Mouse (Mus musculus): ENCODE results near the gene Abca1. TPM values are rescaled to one million over a fixed set of nuclear protein-coding genes. Genes with fewer than 3 reads are reported as not detected.

Gene Abca1
- total and polyA plus RNA-seq, 2 experiments from 2014 or later: 3.7 to 18.1 TPM

DNA sequence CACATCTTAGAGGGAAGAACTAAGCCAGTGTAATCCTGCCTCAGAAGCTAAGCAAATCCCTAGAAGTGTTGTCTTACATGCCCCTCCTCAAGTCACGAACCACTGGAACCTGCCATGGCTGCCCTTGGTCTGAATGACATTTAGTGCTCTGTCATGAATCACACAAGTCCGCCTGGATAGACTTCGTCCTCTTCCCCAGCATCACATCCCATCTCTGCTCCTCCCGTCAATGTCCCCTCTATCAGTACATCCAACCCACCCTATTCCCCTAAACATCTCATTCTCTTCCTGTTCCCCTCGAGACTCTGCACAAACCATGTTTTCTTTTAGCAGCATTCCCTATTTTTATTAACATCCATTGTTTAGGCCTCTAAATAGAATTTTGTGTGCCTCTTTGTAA lies 58.4 kb downstream of the Abca1 start:
- TF ChIP-seq CTCF (IDR thresholded peaks at IDR 0.05; ENCODE audit: low read depth) (no peak), EP300 (IDR thresholded peaks at IDR 0.05; ENCODE audit: low read depth) (no peak)
- no peaks in the 10 kb centered on the region for H3K27me3 ChIP-seq (ENCODE audit: control insufficient read depth, insufficient read depth, low read length)
- no peak overlapping the region for H3K9ac ChIP-seq (replicated peaks; ENCODE audit: low read depth, low read length)
- DNase-seq (ENCODE audit: low spot score) (no peak), ATAC-seq (ENCODE audit: insufficient read depth, low read depth) (no peak)
- no peaks in the 10 kb centered on the region for H3K9me3 ChIP-seq (replicated peaks; ENCODE audit: control insufficient read depth, low read length)
- WGBS: 75% methylated on average over 5 of the region's 5 CpGs
- H3K4me3 ChIP-seq (ENCODE audit: low read depth, low read length): no peak overlapping the region
- 0 out of 2 replicates have a peak, but pooled peaks cover 4% of the 10 kb centered on the region for H3K4me1 ChIP-seq (ENCODE audit: control insufficient read depth, insufficient read depth)
- no peaks in the 10 kb centered on the region for H3K36me3 ChIP-seq (replicated peaks; ENCODE audit: control insufficient read depth, insufficient read depth, low read length)
- H3K4me2 ChIP-seq (ENCODE audit: low read depth, low read length): no peak overlapping the region
- peak overlapping the region; percentile 15; the same call in 1 of the 2 replicates for H3K27ac ChIP-seq (ENCODE audit: low read depth)

DNA sequence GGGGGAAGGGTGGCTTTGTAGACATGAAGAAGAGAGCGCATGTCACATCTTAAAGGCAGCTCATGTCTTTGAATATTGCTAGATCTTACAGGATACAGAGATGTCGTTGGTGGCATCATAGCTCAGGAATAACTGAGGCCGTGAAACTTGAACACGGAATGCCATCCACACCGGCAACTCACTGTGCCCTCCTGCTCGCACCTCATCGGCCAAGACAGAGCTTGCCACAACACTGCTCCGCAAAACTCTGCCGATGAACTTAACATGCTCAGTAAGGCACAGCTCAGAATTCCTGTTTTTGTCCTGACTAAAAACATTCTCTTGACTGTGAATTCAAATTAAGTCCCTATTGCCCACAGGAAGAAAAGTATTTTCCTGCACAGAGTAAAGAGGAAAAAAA lies 59.2 kb downstream of the Abca1 start:
- H3K27ac ChIP-seq (ENCODE audit: low read depth): peak overlapping the region; percentile 55
- WGBS: 84% methylated on average over 9 of the region's 9 CpGs
- DNase-seq (ENCODE audit: low spot score): no peak
- H3K4me3 ChIP-seq (ENCODE audit: low read depth, low read length): no peak overlapping the region
- H3K4me1 ChIP-seq (ENCODE audit: control insufficient read depth, insufficient read depth): 0 out of 2 replicates have a peak, but pooled peaks cover 4% of the 10 kb centered on the region
- H3K9ac ChIP-seq (replicated peaks; ENCODE audit: low read depth, low read length): no peak overlapping the region
- no peak overlapping the region for H3K4me2 ChIP-seq (ENCODE audit: low read depth, low read length)
- no peaks in the 10 kb centered on the region for H3K36me3 ChIP-seq (replicated peaks; ENCODE audit: control insufficient read depth, insufficient read depth, low read length)
- TF ChIP-seq EP300 (IDR thresholded peaks at IDR 0.05; ENCODE audit: low read depth): no peak
- no peaks in the 10 kb centered on the region for H3K9me3 ChIP-seq (replicated peaks; ENCODE audit: control insufficient read depth, low read length)
- ATAC-seq (ENCODE audit: insufficient read depth, low read depth): no peak; the same call in 1 of the 2 replicates
- no peaks in the 10 kb centered on the region for H3K27me3 ChIP-seq (ENCODE audit: control insufficient read depth, insufficient read depth, low read length)

DNA sequence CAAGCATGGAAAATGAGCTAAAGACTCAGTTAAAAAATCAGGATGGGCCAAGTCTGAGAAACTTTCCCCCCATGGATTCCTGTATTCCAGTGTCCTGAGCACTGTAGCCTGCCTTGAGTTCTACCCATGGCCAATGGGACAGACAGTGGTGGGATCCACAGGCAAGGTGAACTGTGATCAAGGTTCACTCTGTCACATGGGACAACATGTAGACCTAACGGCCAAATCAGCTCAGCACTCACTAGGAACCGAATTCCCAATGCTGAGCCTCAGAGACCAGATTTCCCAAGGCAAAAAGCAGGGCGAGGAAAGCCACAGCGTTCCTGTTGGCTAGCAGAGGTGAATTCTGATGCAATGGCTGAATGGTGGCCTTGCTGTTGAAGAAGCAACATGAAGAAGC lies 64.8 kb downstream of the Abca1 start:
- TF ChIP-seq CTCF (IDR thresholded peaks at IDR 0.05; ENCODE audit: low read depth) (no peak), EP300 (IDR thresholded peaks at IDR 0.05; ENCODE audit: low read depth) (no peak)
- no peaks in the 10 kb centered on the region for H3K27me3 ChIP-seq (ENCODE audit: control insufficient read depth, insufficient read depth, low read length)
- ATAC-seq (ENCODE audit: insufficient read depth, low read depth): no peak
- no peaks in the 10 kb centered on the region for H3K9me3 ChIP-seq (replicated peaks; ENCODE audit: control insufficient read depth, low read length)
- no peak overlapping the region for H3K4me3 ChIP-seq (ENCODE audit: low read depth, low read length)
- H3K9ac ChIP-seq (replicated peaks; ENCODE audit: low read depth, low read length): no peak overlapping the region
- H3K4me1 ChIP-seq (ENCODE audit: control insufficient read depth, insufficient read depth): 0 out of 2 replicates have a peak, but pooled peaks cover 4% of the 10 kb centered on the region
- DNase-seq (ENCODE audit: low spot score): no peak
- WGBS: 76% methylated on average over 4 of the region's 4 CpGs
- no peak overlapping the region for H3K27ac ChIP-seq (ENCODE audit: low read depth)
- peaks cover 13% of the 10 kb centered on the region for H3K36me3 ChIP-seq (replicated peaks; ENCODE audit: control insufficient read depth, insufficient read depth, low read length)
- no peak overlapping the region for H3K4me2 ChIP-seq (ENCODE audit: low read depth, low read length)

DNA sequence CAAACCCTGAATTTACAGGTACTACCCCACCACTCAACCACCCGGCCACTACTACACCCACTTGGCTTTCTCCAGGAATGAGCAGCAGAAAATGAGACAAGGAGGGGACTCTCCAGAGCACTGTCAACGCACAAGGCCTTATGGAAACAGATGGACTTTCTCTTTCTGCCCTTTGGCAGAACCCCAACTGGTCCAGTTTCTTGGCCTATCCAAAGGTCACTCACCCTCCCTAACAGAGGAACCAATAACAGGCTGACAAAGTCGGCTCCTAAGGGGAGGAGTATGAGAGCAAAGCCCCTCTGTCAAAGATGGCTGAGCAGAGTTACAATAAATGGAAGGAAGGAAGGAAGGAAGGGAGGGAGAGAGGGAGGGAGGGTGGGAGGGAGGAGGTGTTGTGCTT lies 65.4 kb downstream of the Abca1 start:
- 42% methylated on average over 3 of the region's 3 CpGs for WGBS
- no peak for TF ChIP-seq EP300 (IDR thresholded peaks at IDR 0.05; ENCODE audit: low read depth)
- no peak for TF ChIP-seq CTCF (IDR thresholded peaks at IDR 0.05; ENCODE audit: low read depth)
- ATAC-seq (ENCODE audit: insufficient read depth, low read depth) (peak; percentile 58), DNase-seq (ENCODE audit: low spot score) (no peak)
- H3K36me3 ChIP-seq (replicated peaks; ENCODE audit: control insufficient read depth, insufficient read depth, low read length): peaks cover 13% of the 10 kb centered on the region
- no peaks in the 10 kb centered on the region for H3K27me3 ChIP-seq (ENCODE audit: control insufficient read depth, insufficient read depth, low read length)
- no peak overlapping the region for H3K9ac ChIP-seq (replicated peaks; ENCODE audit: low read depth, low read length)
- no peak overlapping the region for H3K4me3 ChIP-seq (ENCODE audit: low read depth, low read length)
- no peak overlapping the region for H3K4me2 ChIP-seq (ENCODE audit: low read depth, low read length)
- H3K4me1 ChIP-seq (ENCODE audit: control insufficient read depth, insufficient read depth): 0 out of 2 replicates have a peak, but pooled peaks cover 3% of the 10 kb centered on the region
- H3K9me3 ChIP-seq (replicated peaks; ENCODE audit: control insufficient read depth, low read length): no peaks in the 10 kb centered on the region
- no peak overlapping the region for H3K27ac ChIP-seq (ENCODE audit: low read depth)

DNA sequence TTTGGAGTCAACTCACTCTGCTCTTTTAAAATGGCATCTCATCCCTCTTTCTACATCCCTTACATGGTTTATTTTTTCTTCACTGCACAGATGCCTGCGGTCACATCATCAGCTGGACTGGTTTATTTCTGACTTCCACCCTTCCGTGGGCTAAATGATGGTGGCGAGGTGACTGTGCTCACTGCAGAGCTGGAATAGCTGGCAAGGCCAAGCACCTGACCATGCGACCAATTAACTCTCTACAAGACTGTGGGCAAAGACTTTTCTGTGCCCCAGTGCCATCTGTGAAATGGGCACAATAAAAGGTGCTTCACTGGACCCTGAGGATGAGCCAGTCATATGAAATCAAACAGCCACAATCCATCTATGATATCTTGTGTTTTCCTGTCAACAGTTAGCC lies 66.1 kb downstream of the Abca1 start:
- ATAC-seq (ENCODE audit: insufficient read depth, low read depth): no peak
- Histone ChIP-seq H3K4me1 (ENCODE audit: control insufficient read depth, insufficient read depth) (no peaks in the 10 kb centered on the region), H3K36me3 (replicated peaks; ENCODE audit: control insufficient read depth, insufficient read depth, low read length) (peaks cover 19% of the 10 kb centered on the region), H3K27ac (ENCODE audit: low read depth) (no peak overlapping the region), H3K9me3 (replicated peaks; ENCODE audit: control insufficient read depth, low read length) (no peaks in the 10 kb centered on the region), H3K4me3 (ENCODE audit: low read depth, low read length) (no peak overlapping the region), H3K9ac (replicated peaks; ENCODE audit: low read depth, low read length) (no peak overlapping the region), H3K4me2 (ENCODE audit: low read depth, low read length) (no peak overlapping the region), H3K27me3 (ENCODE audit: control insufficient read depth, insufficient read depth, low read length) (no peaks in the 10 kb centered on the region)
- no peak for DNase-seq (ENCODE audit: low spot score)
- TF ChIP-seq EP300 (IDR thresholded peaks at IDR 0.05; ENCODE audit: low read depth) (no peak), CTCF (IDR thresholded peaks at IDR 0.05; ENCODE audit: low read depth) (no peak)
- WGBS: 86% methylated on average over 4 of the region's 4 CpGs

DNA sequence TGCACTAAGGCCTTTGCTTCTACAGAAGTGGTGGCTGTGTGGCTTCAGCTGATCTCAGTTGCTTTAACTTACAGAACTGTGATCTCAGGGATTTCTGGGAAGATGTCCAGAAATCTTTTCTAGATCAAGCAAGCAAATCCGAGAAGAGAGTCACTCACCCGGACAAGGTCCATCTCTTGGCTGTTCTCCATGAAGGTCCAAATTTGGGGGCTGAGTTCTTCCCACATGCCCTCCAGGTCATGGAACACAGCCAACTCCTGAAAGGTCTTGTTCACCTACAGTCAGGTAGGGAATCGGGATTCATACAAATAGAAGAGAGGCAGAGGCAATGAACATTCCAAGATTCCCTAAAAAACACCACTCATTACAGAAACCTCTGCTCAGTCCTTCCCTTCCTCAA lies 70.1 kb downstream of the Abca1 start:
- no peaks in the 10 kb centered on the region for H3K9me3 ChIP-seq (replicated peaks; ENCODE audit: control insufficient read depth, low read length)
- peaks cover 28% of the 10 kb centered on the region for H3K36me3 ChIP-seq (replicated peaks; ENCODE audit: control insufficient read depth, insufficient read depth, low read length)
- DNase-seq (ENCODE audit: low spot score) (no peak), ATAC-seq (ENCODE audit: insufficient read depth, low read depth) (no peak)
- no peak overlapping the region for H3K4me2 ChIP-seq (ENCODE audit: low read depth, low read length)
- H3K4me1 ChIP-seq (ENCODE audit: control insufficient read depth, insufficient read depth): no peaks in the 10 kb centered on the region
- 66% methylated on average over 3 of the region's 3 CpGs for WGBS
- no peak overlapping the region for H3K4me3 ChIP-seq (ENCODE audit: low read depth, low read length)
- H3K9ac ChIP-seq (replicated peaks; ENCODE audit: low read depth, low read length): no peak overlapping the region
- TF ChIP-seq EP300 (IDR thresholded peaks at IDR 0.05; ENCODE audit: low read depth): no peak
- TF ChIP-seq CTCF (IDR thresholded peaks at IDR 0.05; ENCODE audit: low read depth): no peak
- no peak overlapping the region for H3K27ac ChIP-seq (ENCODE audit: low read depth)
- no peaks in the 10 kb centered on the region for H3K27me3 ChIP-seq (ENCODE audit: control insufficient read depth, insufficient read depth, low read length)

Data from heart, postnatal 0 days (tissue).